Mouse (Mus musculus) heart, adult 2 months (tissue): ENCODE data around the gene Lcn6. TPM values are rescaled to one million over a fixed set of nuclear protein-coding genes. Genes with fewer than 3 reads are reported as not detected.
A peak's percentile ranks its signal among the peaks of the same experiment; 100 is the strongest.

Source experiments
- DNase-seq, 2 experiments: peaks; one replicate each; pipeline ENCODE4 v3.0.0; 2021
- H3K27ac ChIP-seq: fragments of 200-600 bp; 2 replicates; pipeline ENCODE4 v1.8.1; 2022
- H3K27me3 ChIP-seq: fragments of 200-500 bp; 2 replicates; pipeline ENCODE4 v1.6.1; 2012; ENCODE audit warnings: mild to moderate bottlenecking, low read length, inconsistent platforms, mixed read lengths; ENCODE audit not compliant: control insufficient read depth, insufficient read depth
- H3K36me3 ChIP-seq: fragments of 200-500 bp; 2 replicates; pipeline ENCODE4 v1.6.1; 2012; ENCODE audit warnings: low read length, inconsistent platforms; ENCODE audit not compliant: control insufficient read depth, insufficient read depth
- H3K4me1 ChIP-seq: fragments of 200-500 bp; 2 replicates; pipeline ENCODE4 v1.6.1; 2011; ENCODE audit warnings: low read length; ENCODE audit not compliant: control insufficient read depth, insufficient read depth
- H3K4me3 ChIP-seq: fragments of 200-600 bp; 2 replicates; pipeline ENCODE4 v1.8.1; 2022
- H3K79me2 ChIP-seq: fragments of 200-500 bp; replicated peaks from 2 replicates; pipeline ENCODE4 v1.6.1; 2012; ENCODE audit warnings: mild to moderate bottlenecking, inconsistent platforms, low read length, moderate library complexity, mixed read lengths; ENCODE audit not compliant: control insufficient read depth, insufficient read depth
- H3K9ac ChIP-seq: fragments of 200-500 bp; 2 replicates; pipeline ENCODE4 v1.6.1; 2012; ENCODE audit warnings: low read depth, mild to moderate bottlenecking, control low read depth, inconsistent platforms, low read length, mixed read lengths
- CTCF ChIP-seq: fragments of 200-600 bp; IDR thresholded peaks from 2 replicates; pipeline ENCODE4 v1.8.1; 2022; ENCODE audit warnings: antibody characterized with exemption, mild to moderate bottlenecking, moderate library complexity
- EP300 ChIP-seq: fragments of 200-500 bp; IDR thresholded peaks from 2 replicates; pipeline ENCODE4 v1.6.1; 2011; ENCODE audit warnings: low read depth, low read length, control low read depth; ENCODE audit not compliant: insufficient read depth
- POLR2A ChIP-seq: fragments of 200-500 bp; IDR thresholded peaks from 2 replicates; pipeline ENCODE4 v1.6.1; 2011; ENCODE audit warnings: mild to moderate bottlenecking, low read depth, low read length, control low read depth; ENCODE audit not compliant: insufficient read depth
- WGBS: fragments of 180-500 bp; shearing (Covaris S2); methylation state at CpG from one replicate; pipeline ENCODE4 v1.1.7; 2018; 5-methylcytosine and 5-hydroxymethylcytosine counted together
- intact Hi-C: fragments of 180-260 bp; cut with DNase I; formaldehyde crosslinking; loops from one replicate; pipeline ENCODE4 v1.15.1; 2025
- long read RNA-seq: library from polyadenylated mRNA; stranded (forward); transcript quantifications from one replicate; pipeline ENCODE4 v2.0.0, GENCODE M21; 2021
- polyA plus RNA-seq: library from polyadenylated mRNA; depleted of rRNA; stranded (reverse); fragments of >200 nt; gene quantifications from 2 replicates; pipeline ENCODE4 v1.2.3, GENCODE M21; 2012; rRNA removed
- total RNA-seq, 2 experiments: library from RNA; stranded (reverse); gene quantifications; 2 replicates each; pipeline ENCODE4 v1.2.3; 2021

The Lcn6 gene
- total RNA-seq (not detected), polyA plus RNA-seq (not detected in 2 replicates)
- long read RNA-seq: 0 reads

- intact Hi-C loops: no loop called here
- Histone ChIP-seq H3K9ac (no peak within 1 kb of the TSS), H3K79me2 (no peaks in the 10 kb centered on the region), H3K4me1 (no peaks in the 10 kb centered on the region), H3K36me3 (no peaks in the 10 kb centered on the region), H3K27me3 (no peaks in the 10 kb centered on the region), H3K4me3 (no peak within 1 kb of the TSS), H3K27ac (no peak within 1 kb of the TSS)
- 90% methylated on average over 3 of the region's 3 CpGs for WGBS
- TF ChIP-seq EP300: no peak
- no peak for TF ChIP-seq CTCF
- DNase-seq: no peak
Observed at GRCm38 (mm10) chr2:25676486-25676885, at the start of gene Lcn6. Lcn6 (plus strand) TSS chr2:25676786.

DNA sequence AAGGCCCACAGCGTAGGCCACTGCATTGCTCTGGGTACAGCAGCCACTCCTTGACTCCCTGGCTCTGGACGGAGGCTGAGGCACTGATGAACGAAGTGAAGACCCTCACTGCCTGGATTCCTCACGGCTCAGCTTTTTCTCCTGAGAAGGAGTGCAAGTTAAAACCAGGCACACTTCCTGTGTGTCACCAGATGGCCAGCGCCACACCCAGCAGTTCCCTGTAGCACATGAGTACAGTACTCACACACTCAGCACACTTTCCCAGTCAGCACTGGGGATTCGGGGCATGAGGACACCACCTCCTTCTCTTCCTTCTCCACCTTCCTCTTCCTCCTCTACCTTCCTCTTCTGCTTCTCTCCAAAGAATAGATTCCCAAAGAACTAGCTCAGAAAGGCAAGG lies 48.8 kb upstream of the Lcn6 start, which contains the start of gene Fcna:
Gene Fcna (minus strand): TSS at position 220 of the 400 bp plus-strand sequence.
- Histone ChIP-seq H3K4me3 (no peak within 1 kb of the TSS), H3K27me3 (no peaks in the 10 kb centered on the region), H3K4me1 (no peaks in the 10 kb centered on the region), H3K36me3 (no peaks in the 10 kb centered on the region), H3K79me2 (no peaks in the 10 kb centered on the region), H3K27ac (no peak within 1 kb of the TSS), H3K9ac (no peak within 1 kb of the TSS)
- 74% methylated on average over 6 of the region's 6 CpGs for whole genome bisulfite sequencing
- intact Hi-C loops: no loop called here
- TF ChIP-seq POLR2A: no peak
- TF ChIP-seq EP300: no peak
- TF ChIP-seq CTCF: no peak
- DNase-seq: peak in 1 of 2 experiments; percentile 20

DNA sequence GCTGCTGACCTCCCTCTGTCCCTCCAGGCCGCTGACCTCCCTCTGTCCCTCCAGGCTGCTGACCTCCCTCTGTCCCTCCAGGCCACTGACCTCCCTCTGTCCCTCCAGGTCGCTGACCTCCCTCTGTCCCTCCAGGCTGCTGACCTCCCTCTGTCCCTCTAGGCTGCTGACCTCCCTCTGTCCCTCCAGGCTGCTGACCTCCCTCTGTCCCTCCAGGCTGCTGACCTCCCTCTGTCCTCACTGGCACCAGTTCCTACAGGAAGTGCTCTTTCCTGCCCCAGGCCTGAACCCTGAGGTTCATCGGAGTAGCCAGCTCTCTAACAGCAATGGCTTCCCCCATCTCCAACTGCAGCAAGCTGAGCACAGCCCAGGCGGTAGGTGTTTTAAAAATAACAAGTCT lies 47.8 kb upstream of the Lcn6 start:
- DNase-seq: peak in 1 of 2 experiments; percentile 46
- Histone ChIP-seq H3K27ac (no peak overlapping the region), H3K36me3 (no peaks in the 10 kb centered on the region), H3K9ac (no peak overlapping the region), H3K4me1 (no peaks in the 10 kb centered on the region), H3K4me3 (no peak overlapping the region), H3K79me2 (no peaks in the 10 kb centered on the region), H3K27me3 (no peaks in the 10 kb centered on the region)
- intact Hi-C loops: no loop called here
- WGBS: 33% methylated on average over 4 of the region's 4 CpGs
- TF ChIP-seq POLR2A (no peak), CTCF (no peak), EP300 (no peak)

- WGBS: 84% methylated on average over 3 of the region's 3 CpGs
- no peaks in the 10 kb centered on the region for H3K79me2 ChIP-seq
- H3K27ac ChIP-seq: no peak overlapping the region
- intact Hi-C loops: no loop called here
- DNase-seq: no peak
- H3K27me3 ChIP-seq: no peaks in the 10 kb centered on the region
- no peaks in the 10 kb centered on the region for H3K36me3 ChIP-seq
- H3K4me1 ChIP-seq: no peaks in the 10 kb centered on the region
- H3K9ac ChIP-seq: no peak overlapping the region
- H3K4me3 ChIP-seq: no peak overlapping the region
- TF ChIP-seq EP300: no peak
- no peak for TF ChIP-seq CTCF
- no peak for TF ChIP-seq POLR2A
Observed at GRCm38 (mm10) chr2:25633616-25634015, 43.0 kb upstream of the Lcn6 start.

- Histone ChIP-seq H3K27me3 (no peaks in the 10 kb centered on the region), H3K79me2 (no peaks in the 10 kb centered on the region), H3K9ac (no peak overlapping the region), H3K27ac (no peak overlapping the region), H3K4me1 (no peaks in the 10 kb centered on the region), H3K36me3 (no peaks in the 10 kb centered on the region), H3K4me3 (no peak overlapping the region)
- TF ChIP-seq POLR2A: no peak
- TF ChIP-seq EP300: no peak
- peak; percentile 61 for TF ChIP-seq CTCF
- no peak for DNase-seq
- intact Hi-C loops: no loop called here
- 73% methylated on average over 1 of the region's 1 CpGs for WGBS
Observed at GRCm38 (mm10) chr2:25634046-25634445, 42.5 kb upstream of the Lcn6 start.

DNA sequence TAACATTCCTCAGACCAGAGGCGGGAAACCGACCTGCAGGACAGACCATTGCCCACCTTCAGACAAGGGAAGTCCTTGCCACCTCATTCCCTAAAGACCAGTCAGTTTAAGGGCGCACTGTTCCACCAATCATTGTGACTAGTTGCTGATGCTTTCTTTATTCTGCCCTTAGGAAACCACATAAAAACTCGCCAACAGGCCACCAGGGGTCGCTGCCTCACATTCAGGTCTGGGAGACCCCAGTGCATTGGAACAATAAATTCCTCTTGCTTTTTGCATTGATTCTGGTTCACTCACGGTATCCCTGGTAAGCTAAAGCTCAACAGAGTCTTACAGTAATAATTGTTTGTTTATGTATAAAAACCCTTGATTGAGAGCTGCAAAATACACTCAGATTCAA lies 36.7 kb upstream of the Lcn6 start:
- no peaks in the 10 kb centered on the region for H3K79me2 ChIP-seq
- H3K4me3 ChIP-seq: no peak overlapping the region
- no peaks in the 10 kb centered on the region for H3K4me1 ChIP-seq
- DNase-seq: no peak
- no peak overlapping the region for H3K9ac ChIP-seq
- WGBS: 22% methylated on average over 6 of the region's 6 CpGs
- intact Hi-C loops: no loop called here
- no peaks in the 10 kb centered on the region for H3K27me3 ChIP-seq
- no peaks in the 10 kb centered on the region for H3K36me3 ChIP-seq
- TF ChIP-seq EP300 (no peak), POLR2A (no peak), CTCF (peak; percentile 75)
- H3K27ac ChIP-seq: no peak overlapping the region
